Mouse (Mus musculus): ENCODE measurements at regions not wholly inside any gene's neighbourhood (a gene's known extent, or its start where the extent isn't known, plus 50 kb on each side); places are given as distances from the start of the nearest gene placed in this dataset.

DNA sequence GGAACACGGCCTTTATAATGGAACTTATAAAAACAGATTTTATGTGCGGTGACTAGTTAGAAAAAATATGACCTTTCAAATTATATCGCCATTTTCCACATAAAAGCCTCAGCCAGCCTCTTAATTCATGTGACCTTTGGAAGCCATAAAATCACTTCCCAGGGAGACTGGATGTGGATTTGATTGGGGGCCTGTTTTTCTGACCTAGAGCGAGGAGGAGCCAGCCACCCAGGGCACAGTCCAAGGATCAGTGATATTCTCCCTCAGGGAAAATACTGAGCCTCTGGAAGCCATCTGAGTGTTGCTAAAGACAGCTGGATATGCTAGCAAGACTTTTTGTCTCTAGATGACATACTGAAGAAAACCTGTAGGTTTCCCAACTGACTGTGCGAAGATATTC, 81.3 kb upstream of the Tent5a start:
- TF ChIP-seq POLR2A (IDR thresholded peaks at IDR 0.05; ENCODE audit: insufficient read depth, low read depth, low read length) (no peak), EP300 (IDR thresholded peaks at IDR 0.05; ENCODE audit: insufficient read depth, low read depth, low read length) (no peak)

All from heart, adult 2 months (tissue).